Mouse (Mus musculus): ENCODE data around the gene Triml1.

DNA sequence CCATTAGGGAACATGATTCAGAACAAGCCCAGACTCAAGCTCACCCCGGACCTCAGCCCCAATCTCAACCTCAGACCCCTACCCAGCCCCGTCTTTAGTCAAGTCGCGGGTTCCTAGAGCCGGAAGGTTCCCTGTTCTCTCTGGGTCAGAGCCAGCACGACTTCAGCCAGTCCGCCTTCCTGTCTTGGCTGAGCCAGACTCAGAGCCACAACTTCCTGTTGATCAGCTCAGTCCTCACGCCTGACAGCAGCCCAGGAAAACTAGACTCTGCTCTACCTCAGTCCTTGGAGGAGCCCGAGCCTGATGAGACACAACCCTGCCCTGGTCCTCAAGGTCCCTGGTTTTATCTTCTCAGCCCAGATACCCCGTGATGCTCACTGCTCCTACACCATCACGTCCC, 22.0 kb upstream of the Triml1 start:
- TF ChIP-seq CTCF (IDR thresholded peaks at IDR 0.05; ENCODE audit: extremely low read depth, insufficient read length, insufficient replicate concordance, low read depth, low read length) (no peak), POLR2A (IDR thresholded peaks at IDR 0.05; ENCODE audit: low read depth, low read length) (no peak)

Data from small intestine, adult 2 months (tissue).